Mouse (Mus musculus) heart, postnatal 25 days (tissue): Measurements from ENCODE around the gene Filip1. TPM values are rescaled to one million over a fixed set of nuclear protein-coding genes. Genes with fewer than 3 reads are reported as not detected.

Source experiments
- DNase-seq: peaks from one replicate; pipeline ENCODE4 v3.0.0; 2022; ENCODE audit warnings: low spot score
- intact Hi-C: fragments of 180-260 bp; cut with DNase I; formaldehyde crosslinking; loops from one replicate; pipeline ENCODE4 v1.15.1; 2025
- total RNA-seq, 2 experiments: library from RNA; stranded (reverse); gene quantifications; 2 replicates each; pipeline ENCODE4 v1.2.3; 2021

Gene Filip1
- total RNA-seq, 2 experiments from 2014 or later, result 122 to 129 TPM

GRCm38 (mm10) chr9:79796461-79797135, 216.1 kb downstream of the Filip1 start:
- DNase-seq, result no peak
- intact Hi-C loops, result no loop called here

GRCm38 (mm10) chr9:79795076-79795475, 217.6 kb downstream of the Filip1 start:
- intact Hi-C loops, result no loop called here
- no peak for DNase-seq

DNA sequence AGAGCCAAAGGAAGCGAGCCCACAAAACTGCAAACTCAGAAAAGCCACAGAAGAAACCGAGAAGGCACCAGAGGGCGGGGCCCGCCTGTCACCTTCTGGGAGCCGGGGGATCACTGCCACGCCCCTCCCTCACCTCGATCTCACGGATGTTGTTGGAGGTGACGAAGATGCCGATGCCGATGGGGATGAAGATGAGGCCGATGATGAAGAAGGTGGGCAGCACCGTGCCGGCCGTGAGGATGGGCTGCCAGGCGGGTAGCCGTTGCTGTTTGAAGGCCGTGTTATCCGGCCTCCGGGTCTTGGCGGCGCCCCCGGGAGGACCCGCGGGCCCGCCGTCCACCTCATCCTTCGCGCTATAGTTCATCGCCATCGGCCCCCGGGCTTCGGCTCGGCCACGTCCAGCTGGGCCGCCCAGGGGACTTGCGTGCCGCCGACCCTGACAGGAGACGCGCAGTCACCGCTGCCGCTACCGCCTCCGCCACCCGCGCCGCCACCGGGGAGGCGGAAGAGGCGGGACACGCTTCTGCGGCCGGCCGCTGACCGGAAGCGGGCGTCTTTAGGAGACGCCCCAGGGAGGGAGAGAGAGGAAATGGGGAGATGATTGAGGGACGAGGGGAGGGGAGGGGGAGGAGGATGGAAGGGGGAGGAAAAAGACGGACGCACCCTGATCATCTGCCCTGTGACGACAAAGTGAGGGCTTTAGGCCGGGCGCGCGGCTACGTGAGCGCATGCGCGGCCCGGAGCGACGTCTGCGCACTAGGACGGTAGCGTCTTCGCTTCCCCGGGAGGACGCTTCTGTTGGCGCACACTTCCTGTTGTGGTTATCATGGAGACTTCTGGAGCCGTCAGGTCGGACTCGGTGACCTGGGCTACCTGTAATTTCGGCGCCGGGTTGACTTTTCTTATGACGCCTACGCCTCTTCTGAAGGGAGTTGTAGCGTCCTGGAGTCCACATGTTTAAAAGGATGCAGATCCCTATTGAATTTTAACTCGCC, 219.5 kb downstream of the Filip1 start, which contains the start of gene Tmem30a:
TSS of gene Tmem30a (minus strand) at position 667 of the 995 bp plus-strand sequence.
- DNase-seq, result peak; percentile 91
- intact Hi-C loops, result loop anchor here (2.0 kb wide), 1 partner anchor 34 kb away; the partner anchor contains the start of gene Cox7a2

- DNase-seq, result no peak
Measured at GRCm38 (mm10) chr9:79785794-79786085, 226.9 kb downstream of the Filip1 start.

GRCm38 (mm10) chr9:79784934-79785793, 227.5 kb downstream of the Filip1 start:
- DNase-seq, result no peak
- intact Hi-C loops, result no loop called here

More at GRCm38 (mm10) chr9:79785794-79786085, 226.9 kb downstream of the Filip1 start:
- intact Hi-C loops, result no loop called here

- no peak for DNase-seq
- intact Hi-C loops, result no loop called here
Measured at GRCm38 (mm10) chr9:79784439-79784838, 228.2 kb downstream of the Filip1 start.

DNA sequence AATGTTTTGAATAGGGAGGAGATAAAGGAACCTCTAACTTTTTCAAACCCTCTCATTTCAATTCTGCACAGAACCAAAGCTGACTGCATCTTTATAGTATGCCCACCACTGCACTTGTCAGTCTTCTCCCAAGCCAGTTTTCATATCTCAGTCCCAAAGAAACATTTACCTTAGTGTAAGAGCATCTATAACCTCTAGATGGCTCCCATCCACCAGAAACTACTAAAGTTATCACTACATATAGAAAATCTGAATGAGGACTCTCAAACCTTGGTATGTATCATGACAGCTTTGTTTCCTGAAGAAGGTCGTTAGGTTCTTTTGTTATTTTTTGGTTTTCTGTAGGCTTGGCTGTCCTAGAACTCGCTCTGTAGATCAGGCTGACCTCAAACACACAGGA, 233.3 kb downstream of the Filip1 start:
- DNase-seq, result no peak
- intact Hi-C loops, result no loop called here

GRCm38 (mm10) chr9:79766991-79767545, 245.6 kb downstream of the Filip1 start:
- intact Hi-C loops, result no loop called here

DNA sequence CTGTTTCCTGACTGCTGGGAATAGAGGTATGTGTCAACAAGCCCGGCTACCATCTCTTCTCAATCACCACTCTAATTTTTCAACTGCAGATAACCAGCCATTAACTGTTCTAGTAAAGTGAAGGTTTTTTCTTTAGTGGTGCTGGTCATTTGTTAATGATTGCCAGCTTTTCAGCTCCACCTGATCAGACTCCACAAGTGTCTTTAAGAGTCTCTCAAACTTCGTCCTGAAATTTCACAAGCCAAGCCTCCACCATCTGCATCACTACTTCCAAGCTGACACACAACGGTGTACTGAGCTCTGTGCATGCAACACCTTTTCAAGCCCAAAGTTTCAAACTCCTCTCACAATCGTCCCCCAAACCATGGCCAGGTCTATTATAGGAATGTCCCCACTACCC, 247.3 kb downstream of the Filip1 start:
- intact Hi-C loops, result no loop called here

More at GRCm38 (mm10) chr9:79766991-79767545, 245.6 kb downstream of the Filip1 start:
- no peak for DNase-seq

More for the DNA sequence above, 247.3 kb downstream of the Filip1 start:
- DNase-seq, result no peak

Other genes starting within 250 kb of the Filip1 start
- gene Tmem30a, start 219.3 kb downstream of the Filip1 start, total RNA-seq, result 10 to 100 TPM; 53.8 to 60.6 TPM
- 10 to 100 TPM; 64.3 to 65.3 TPM for gene Senp6, start 54.1 kb upstream of the Filip1 start, total RNA-seq
- 10 to 100 TPM; 13.8 to 14.6 TPM for gene Myo6, start 152.2 kb upstream of the Filip1 start, total RNA-seq